Mouse (Mus musculus) v-Abl transformed pro-B cells (cell line): ENCODE data around the gene Capzb.

Experiments used
- in situ Hi-C, 2 experiments: fragments of 400-800 bp; cut with MboI; formaldehyde crosslinking; loops; one replicate each; pipeline ENCODE4 v1.15.1; 2025; ENCODE audit not compliant: unreplicated experiment in 2 of 2

Gene Capzb

DNA sequence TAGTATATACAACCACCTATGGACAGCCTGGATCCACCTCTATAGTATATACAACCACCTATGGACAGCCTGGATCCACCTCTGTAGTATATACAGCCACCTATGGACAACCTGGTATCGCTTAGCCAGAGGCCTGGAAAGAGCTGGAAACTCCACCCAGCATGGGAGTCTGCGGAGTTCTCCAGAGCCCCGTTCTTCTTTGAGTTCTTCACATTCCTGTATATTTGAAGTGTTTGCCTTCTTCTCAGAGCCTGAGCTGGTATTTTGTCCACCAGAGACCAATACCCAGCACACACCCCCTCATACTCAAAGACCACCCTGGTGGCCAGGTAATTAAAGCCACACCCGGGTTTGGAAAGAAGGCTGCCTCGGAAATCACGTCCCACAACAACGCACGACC is 64.0 kb downstream of the Capzb start:
- in situ Hi-C loops = loop anchor here (10.0 kb wide), 2 partner anchors 52 to 172 kb away; no protein-coding TSS in a partner anchor

DNA sequence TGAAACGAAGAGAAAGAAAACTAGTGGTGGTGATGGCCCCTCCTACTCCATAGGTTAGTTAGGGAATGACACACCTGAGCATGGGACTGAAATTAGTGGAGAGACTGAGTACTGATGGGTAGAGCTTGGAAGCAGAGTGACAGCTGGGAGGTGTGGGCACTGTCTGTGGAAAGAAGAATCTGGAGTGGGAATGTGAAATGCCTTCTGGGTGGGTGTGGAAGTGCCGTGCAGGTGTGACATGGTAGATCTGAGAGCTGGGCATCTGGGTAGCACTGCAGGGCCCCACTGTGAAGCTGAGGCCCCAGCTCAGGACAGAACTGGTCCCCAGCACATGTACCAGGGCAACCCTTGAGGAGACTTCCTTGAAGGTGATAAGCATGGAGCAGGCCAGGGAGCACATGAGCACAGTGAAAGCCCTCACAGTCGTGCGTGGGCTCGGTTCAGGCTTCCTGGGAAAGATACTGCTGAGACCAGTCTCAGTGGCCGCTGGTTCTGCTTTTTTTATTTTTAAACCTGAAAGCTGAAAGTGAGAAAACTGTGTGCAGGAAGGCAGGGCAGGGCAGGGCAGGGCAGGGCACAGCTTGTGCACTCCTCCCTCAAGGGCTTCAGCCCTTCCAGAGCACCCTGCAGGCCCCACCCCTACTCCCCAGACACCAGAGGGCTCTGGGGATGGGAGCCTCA is 66.1 kb downstream of the Capzb start:
- in situ Hi-C loops = loop anchor here (10.0 kb wide), 2 partner anchors 54 to 174 kb away; no protein-coding TSS in a partner anchor

DNA sequence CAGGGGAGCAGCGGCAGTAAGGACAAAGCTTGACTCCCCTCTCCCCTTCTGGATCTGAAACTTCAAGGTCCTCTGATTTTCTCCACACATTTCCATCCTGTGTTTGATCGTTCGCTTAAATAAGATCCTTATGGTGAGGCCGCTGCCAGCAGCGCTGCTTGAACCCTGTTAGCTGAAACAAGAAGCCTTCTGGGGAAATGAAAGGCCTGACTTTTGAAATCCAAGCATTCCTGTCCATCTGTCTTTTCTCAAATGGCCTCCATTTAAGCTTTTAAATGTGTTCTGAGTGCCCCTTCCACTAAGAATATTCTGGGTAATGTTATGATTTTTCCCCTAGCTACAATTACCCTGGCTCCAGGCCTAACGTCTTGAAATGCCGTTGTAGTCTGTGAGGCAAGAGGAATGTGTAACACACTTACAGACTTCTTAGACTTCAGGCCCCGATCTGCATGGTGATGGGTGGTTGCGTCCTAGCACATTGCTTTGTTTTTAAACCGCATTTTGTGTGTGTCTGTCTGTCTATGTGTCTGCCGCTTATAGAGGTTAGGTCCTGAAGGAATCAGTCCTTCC is 66.7 kb downstream of the Capzb start:
- in situ Hi-C loops = loop anchor here (10.0 kb wide), 2 partner anchors 55 to 175 kb away; no protein-coding TSS in a partner anchor

DNA sequence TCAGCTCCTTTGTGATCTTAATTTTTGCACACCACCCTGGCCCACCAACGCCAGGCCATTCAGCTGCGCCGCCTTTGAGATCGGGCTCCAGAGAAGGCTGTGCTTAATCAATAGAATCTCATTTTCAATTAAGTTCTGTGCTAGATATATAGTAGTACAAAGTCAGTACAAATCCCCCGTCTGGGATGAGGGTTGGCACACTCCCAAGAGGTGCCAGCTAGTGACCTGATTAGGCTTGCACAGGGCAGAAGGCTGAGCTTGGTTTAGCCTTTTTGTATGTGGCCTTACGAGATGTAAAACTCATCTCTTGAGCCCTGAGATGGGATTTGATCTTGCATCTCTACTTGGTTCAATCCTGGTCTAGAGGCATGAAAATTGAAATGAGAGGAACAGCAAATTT is 70.3 kb downstream of the Capzb start:
- in situ Hi-C loops = no loop called here

DNA sequence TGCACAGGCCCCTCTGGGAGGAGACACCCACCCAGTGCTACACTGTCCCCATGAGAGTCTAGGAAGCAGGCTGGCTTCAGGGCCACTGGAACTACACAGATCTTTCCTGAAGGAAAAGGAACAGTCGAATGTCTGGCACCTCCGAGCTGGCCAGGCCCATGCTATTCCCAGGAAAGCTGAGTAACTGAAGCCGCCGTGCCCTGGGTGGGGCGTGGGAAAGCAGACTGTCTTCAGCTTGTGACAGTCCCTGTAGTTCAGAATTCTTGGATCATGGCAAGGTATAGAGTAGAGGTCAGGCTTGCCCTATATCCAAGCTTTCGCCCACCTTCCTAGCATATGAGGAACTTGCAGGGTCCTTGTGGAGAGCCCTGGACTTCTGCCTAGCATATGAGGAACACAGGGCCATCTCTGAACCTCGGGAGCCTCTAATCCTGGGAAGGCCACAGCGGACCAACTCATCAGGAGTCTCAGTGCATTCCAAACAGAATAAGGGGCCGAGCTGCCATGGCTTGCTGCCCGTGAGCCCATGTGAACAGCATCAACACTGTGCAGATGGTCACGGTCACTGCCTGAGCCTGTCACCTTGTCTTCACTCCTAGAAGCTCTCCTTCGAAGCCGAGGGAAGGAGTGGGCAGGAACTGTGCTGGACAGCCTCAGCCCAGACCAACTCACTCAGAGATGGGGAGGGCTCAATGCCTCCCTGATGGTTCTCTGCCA is 73.2 kb downstream of the Capzb start:
- in situ Hi-C loops = no loop called here

DNA sequence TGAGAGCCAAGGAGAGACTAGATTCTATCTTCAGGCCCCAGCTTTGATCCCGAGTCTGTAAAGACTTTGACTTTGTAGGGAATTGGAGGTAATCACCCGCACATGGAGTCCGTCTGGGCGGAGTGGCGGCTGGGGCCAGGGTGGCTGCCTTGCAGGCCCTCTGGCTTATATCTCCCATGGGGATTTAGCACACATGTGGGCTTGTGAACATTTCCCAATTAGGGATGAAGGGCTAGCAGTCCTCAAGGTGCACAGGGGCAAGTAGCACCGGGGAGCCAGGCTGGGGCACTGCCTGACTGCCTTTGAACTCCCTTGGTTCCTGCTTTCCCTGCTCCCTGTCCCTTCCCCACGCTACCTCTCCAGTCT is 73.8 kb downstream of the Capzb start:
- in situ Hi-C loops = no loop called here

DNA sequence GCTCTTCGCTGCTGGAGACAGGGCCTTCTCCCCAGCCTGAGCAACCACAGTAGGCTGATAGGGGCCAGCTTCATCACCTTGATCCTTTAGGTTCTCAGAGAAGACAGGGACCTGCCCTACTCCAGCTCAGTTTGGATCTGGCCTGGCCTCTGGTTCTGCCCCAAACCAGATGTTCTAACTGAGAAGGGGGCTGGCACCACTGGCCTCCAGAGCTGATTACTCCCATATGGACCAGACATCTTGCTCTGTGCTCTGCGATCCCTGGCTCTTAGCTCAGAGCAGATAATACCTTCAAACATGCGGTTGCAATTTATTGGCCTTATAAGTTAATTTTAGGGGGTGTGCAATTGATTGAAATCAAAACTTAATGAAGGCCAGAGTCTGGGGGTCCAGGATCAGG is 74.6 kb downstream of the Capzb start:
- in situ Hi-C loops = no loop called here

DNA sequence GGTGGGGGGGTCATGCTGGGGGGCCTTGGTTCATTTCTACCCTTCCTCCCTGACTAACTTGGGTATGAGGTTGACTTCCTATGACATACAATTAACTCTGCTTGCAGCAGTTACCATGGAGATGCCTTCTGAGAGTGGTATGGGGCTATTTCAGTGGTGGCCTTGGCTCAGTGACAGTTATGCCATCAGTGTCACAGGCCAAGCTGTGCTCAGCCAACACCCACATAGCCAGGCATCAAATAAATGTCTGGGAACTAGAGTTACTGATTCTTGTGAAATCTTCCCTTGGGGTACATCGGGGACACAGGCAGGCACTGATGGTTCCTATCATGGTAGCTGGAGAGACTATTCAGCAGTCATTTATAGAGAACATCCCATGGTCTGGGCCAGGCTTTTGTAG is 75.5 kb downstream of the Capzb start:
- in situ Hi-C loops = no loop called here

DNA sequence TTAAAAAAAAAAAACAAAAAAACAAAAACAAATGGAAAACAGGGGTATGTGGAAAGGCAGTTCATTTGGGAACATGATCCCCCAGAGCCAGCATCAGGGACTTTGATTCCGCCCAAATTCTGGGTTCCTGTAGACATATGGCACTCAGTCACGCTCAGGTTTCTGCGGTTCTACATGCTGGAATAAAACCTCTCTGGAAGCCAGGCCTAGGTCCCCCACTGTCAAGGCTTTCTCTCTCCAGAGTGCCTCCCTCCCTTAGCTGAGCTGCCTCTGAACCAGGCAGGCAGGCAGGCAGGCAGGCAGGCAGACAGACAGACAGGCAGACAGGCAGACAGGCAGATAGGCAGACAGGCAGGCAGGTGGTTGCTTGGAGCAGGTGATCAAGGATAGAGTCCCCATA is 77.5 kb downstream of the Capzb start:
- in situ Hi-C loops = no loop called here

DNA sequence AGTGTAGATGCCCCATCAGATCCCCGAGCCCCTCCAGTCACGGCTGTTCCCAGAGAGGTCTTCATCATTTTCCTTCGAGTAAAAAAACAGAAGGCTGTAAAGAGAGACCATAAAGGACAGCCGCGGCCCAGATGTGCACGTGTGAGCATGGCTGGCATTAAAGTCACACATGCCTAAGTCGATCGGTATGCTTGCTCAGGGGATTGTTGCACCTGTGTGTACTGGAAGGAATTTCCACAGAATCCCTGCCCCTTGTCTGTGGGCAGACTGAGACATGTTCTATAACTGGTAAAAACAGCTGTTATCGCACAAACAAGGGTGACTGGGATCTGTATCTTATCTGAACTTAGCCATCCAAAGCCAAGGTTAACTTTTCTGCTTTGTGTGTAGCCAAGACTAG is 78.9 kb downstream of the Capzb start:
- in situ Hi-C loops = no loop called here

DNA sequence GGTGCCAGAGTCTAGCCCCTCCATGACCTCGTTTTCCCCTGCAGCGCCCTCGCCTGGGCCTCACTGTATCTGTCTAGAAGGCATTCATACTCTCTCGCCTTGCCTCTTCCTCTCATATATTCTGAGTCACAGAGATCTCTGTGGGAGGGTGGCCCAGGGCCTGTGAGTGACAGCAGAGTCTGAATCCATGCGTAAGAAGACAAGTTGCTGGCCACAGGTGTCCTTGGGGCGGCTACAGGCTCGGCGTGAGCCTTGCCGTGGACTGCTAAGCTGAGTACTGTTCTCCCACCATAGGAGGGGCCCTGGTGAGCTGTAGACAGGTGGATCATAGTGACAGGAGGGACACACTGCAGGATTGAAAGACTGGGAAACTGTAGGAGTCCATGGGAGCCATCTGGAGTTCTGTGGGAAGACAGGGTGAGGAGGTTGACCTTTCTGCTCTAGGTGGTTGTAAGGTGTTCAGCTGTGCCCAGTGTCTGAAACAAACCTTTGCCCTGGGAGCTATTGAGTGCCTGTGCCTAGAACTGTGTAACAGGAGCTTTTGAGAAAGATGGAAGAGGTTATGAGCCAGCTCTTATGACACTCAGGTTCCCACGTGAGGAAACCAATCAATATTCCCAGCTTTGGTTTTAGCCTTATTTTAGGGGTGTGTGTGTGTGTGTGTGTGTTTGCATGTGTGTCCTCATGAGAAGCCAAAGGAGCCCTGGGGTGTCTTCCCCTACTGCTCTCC is 80.4 kb downstream of the Capzb start:
- in situ Hi-C loops = no loop called here

DNA sequence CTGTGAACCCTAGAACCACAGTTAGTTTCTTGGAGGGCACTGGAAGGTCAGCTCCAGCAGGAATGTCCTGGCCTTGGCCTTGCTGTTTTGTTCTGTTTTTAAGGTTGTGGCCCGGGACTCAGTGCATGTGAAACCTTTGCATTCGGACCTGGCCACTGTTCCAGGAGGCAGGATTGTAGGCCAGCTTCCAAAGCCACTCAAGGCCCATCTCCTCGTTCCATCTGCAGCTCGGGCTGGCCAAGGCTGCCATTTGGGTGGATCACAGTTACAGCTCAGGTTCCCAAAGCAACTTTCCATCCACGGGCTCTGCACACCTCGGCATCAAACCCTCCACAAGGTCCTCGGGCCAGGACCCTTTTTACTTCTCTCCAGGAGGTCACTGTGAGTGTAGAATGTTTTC is 81.9 kb downstream of the Capzb start:
- in situ Hi-C loops = no loop called here

DNA sequence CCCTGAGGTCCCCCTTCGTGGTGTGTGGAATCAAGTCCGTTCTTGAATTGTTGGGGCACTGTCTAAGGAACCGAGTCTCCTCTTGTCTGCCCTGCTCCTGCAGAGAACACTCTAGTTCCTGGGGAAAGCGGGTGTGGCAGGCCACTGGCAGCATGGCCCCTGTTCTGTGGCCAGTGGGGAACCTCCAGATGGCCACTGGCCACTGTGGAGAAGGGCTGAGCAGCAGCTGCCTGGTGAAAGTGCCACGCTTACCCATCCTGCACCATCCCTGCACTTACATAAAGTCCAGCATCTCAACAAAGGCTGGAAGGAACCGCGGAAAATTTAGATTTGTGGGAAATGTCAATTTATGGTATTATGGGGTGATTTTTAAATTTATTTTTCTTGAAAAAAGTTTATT is 83.7 kb downstream of the Capzb start:
- in situ Hi-C loops = loop anchor here in 1 of 2 experiments (25.0 kb wide), 1 partner anchor 339 kb away; no protein-coding TSS in a partner anchor

DNA sequence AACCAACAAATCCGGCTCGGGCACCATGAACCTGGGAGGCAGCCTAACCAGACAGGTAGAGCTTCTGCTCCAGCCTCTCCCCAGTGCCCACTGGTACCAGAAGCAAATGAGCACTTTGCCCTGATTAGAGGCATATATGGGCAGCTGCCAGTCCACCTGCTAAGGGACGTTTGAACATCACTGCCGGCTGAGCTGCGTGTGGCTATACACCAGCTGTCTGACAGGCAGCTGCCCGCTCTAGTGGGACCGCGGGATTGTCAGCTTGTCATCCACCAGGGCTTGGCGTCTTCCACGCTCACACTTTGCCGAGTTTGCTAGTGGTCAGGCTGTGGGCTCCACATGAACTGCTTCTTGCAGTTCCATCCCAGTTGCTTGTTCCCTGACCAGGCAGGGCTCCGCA is 87.8 kb downstream of the Capzb start:
- in situ Hi-C loops = loop anchor here (10.0 to 25.0 kb wide), 2 partner anchors 106 to 343 kb away; no protein-coding TSS in a partner anchor

DNA sequence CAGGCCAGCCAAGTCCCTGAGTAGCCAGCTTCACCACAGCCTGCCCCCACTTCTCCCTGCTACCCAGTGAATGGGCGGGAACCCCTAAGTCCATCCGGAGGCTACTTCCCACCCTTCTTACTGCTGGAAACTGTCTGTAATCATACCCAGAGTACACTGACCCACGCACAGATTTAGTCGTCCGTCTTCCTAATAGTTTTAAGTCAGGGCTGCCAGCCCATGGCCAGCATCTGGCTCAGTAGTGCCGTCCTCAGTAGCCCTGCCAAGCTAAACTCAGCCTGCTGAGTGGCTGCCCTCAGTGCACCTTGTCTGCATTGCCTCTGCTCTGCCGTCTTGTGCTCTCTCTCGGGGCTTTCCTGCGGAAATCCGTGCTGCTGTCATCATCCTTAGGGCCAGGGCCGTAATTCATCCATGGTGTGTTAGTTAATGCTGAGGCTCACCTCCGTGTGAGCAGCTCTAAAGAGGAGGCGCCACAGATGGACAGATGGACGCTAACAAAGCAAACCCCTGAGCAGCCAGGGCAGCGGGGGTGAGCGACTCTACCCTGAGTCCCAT is 89.2 kb downstream of the Capzb start:
- in situ Hi-C loops = loop anchor here (10.0 to 25.0 kb wide), 2 partner anchors 107 to 345 kb away; no protein-coding TSS in a partner anchor

DNA sequence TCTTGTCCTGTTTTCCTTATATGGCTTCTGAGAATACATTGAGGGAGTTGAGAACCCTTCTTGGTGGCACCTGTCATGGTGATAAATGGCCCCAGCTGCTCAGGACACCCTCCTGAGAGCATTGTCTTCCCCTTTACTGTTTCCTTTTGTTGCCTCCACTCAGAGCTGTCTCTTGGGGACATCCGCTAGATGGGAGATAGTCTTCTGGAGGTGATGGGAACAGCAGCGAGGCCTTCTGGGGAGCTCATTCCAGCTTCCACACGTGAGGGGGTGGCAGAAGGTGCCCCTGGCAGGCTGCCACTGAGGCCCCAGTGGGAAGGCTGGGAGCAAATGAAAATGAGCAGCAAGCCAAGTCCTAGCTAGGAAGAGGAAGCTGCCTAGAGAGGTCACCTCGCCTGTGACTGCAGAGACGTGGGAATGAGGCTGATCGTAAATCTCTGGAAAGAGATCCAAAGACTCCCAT is 90.3 kb downstream of the Capzb start:
- in situ Hi-C loops = loop anchor here (10.0 to 25.0 kb wide), 2 partner anchors 108 to 346 kb away; no protein-coding TSS in a partner anchor

DNA sequence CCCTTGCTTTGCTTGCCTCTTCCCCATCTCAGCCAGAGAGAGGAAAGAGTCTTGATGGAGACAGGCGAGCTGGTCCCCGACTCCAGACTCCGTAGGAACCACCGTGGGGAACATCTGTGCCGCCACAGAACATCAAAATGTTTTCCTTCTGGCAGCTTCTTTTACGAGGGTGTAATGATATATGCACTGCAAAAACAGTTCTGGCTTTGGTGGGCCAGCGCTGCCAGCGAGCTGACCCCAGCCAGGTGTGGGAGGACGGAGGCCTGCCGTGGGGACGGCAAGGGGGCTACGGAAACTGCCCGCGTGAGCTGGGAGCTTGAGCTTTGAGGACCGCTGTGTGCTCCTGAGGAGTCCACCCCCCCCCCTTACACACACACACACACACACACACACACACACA is 92.2 kb downstream of the Capzb start:
- in situ Hi-C loops = loop anchor here (5.0 to 25.0 kb wide), 4 partner anchors 47 to 348 kb away; no protein-coding TSS in a partner anchor

DNA sequence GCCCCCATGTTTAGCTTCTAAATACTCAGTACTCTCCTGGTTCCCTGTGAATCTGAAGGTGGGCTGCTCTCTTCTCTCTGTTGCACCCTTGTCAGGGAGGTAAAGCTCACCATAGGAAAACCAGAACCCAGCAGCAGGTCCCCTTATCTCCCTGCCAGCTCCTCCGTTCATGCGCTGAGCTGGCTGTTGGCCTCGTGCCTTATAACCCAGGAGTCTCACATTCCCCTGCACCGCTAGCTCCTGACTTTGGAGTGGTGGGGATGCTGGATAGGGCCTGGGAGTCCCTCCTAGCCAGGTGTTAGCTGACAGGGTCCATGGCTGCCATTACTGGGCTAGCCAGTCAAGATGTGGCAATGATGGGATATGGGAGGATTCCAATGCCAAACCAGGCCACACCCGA is 93.5 kb downstream of the Capzb start:
- in situ Hi-C loops = loop anchor here (5.0 to 25.0 kb wide), 4 partner anchors 46 to 349 kb away; no protein-coding TSS in a partner anchor

DNA sequence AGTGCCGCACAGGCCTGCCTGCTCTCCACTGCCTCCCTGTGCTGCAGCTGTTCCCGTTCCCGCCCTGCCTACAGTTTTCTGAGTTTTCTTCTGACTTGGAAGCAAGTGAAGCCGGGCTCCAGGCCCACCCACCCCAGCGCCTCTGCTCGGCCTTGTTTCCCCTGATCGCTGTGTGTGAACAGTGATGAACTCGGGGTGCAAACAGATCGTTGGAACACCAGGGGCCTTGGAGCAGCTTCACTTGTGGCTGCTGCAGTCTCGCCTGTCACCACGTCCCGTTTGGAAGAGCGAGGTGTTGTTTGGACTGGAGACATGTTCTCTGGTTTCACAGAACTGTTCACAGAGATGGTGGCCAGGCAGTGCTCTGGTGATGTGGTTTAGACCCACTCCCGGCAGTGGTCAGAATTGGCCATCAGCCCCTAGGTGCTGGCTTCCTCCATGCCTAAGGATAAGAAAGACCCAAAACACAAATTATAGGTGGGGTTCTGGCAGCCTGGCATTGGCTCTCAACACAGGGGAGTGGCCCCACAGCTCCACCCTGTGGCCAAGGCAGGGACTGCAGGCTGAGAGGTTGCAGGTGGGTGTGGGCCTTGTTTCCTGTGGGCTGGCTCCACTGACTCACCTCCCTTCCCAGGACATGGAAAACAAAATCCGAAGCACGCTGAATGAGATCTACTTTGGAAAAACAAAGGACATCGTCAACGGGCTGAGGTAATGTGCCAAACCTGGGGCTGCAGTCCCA is 94.6 kb downstream of the Capzb start:
- in situ Hi-C loops = loop anchor here (5.0 to 25.0 kb wide), 4 partner anchors 45 to 350 kb away; no protein-coding TSS in a partner anchor
